Mouse (Mus musculus) frontal cortex, postnatal 25 days (tissue): Measurements from ENCODE around the gene Chst3.
"Not testable (repeated sequence)": the region's sequence is repeated elsewhere in the genome, so short reads cannot be mapped to it uniquely, and the experiment has no call there.

Experiments used
- DNase-seq, 2 experiments: peaks; one replicate each; pipeline ENCODE4 v3.0.0; 2022; ENCODE audit warnings: low spot score in 2 of 2

Chst3 gene

DNA sequence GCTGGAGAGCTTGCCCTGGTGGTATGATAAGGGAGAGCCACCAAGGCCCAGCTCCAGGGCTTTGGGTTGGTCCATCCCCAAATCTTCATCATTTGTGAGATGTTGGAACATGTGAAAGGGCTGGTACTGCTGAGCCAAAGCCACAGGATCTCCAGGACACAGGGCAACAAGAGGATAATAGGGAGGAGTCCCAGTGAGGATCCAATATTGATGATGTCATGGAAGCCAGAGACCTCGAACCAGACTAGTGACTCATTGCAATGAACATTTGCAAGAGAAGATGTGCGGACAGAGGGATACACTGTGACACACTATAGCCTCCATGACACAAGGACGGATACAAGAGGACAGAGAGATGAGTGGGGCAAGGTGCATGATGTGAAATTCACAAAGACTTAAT is 60.9 kb downstream of the Chst3 start:
- DNase-seq: no peak

DNA sequence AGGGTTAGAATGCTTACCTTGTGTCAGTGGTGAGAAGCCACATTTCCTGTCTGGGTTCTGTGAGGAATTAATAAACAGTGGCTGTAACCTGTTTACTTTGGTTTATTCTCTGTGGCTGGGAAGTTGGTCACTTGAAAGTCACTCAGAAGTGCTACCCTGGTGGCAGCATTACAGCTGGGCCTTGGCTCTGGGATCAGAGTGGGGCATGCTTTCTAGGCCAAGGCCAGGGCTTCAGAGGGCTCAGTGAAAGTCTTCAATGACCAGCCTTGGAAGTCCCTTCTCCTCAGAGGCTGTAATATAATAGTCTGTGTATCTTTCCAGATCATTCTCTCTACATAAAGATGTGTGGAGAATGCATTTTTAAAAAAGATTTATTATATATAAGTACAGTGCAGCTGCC is 63.0 kb downstream of the Chst3 start:
- DNase-seq: no peak

DNA sequence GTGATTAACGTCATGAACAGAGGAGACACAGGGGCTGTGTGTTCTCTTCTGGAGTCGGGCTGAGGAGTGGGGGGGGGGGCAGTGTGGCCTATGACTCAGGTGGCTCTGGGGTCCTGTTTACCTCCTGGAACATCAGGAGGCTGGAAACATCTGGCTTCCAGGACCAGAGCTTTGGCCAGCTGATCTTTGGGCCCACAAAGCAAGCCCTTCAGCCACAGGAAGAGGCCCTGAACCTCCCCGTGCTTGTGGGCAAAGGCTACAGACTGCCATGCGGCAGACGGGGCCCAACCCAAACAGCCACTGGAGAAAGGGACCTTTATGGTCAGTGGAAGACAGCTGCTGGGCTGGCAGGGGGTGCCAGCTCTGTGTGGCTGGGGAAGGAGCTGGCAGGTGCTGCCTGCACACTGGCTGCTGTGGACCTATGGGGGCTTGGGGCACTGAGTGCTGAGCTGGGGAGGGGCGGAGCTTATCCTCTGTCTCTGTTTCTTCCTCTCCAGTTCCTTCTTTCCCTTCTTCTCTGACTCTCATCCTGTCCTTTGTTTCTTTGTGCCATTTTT is 67.9 kb downstream of the Chst3 start:
- DNase-seq: no peak

DNA sequence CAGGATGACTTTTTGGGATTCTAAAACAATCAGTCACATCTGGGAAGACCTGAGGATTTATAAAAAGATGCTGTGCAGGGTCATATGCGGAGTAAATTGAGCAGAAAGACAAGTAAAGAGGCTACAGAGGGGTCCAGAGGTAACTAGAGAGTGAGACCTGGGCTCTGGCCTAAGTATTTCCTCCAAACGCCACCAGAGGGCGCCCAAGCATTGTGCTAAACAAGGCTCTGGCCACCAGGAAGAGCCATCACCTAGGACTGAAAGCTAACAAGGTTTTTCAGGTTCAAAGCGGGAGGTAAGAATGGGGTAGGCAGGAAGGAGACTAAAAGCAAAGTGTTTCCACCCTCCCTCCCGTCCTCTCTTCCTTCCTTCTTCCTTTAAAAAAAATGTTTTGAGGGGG is 71.0 kb downstream of the Chst3 start:
- peak; percentile 61 to 65 for DNase-seq

DNA sequence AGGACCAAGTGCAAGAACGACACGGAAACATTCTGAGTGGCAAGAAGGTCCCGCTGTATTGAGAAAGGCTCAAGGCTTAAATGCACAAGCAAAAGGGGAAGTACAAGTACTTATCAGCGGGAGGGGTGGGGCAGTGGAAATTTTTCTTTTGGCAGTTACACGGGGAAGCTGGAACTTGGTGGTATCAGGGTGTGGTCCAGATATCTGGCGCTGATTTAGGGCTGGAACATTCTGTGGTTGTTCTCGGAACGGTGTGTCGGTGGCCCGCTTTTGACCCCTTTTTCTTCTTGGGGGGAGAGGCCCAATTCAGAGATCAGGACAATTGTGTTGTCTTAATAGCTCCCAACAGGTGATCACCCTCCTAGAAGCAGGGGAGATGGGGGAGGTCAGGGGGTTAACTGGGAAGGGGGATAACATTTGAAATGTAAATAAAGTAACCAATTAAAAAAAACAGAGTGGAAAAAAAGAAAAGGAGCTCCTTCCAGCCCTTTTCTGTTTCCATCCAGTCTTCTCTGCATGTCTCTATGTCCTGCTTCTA is 71.5 kb downstream of the Chst3 start:
- not testable (repeated sequence) for DNase-seq

DNA sequence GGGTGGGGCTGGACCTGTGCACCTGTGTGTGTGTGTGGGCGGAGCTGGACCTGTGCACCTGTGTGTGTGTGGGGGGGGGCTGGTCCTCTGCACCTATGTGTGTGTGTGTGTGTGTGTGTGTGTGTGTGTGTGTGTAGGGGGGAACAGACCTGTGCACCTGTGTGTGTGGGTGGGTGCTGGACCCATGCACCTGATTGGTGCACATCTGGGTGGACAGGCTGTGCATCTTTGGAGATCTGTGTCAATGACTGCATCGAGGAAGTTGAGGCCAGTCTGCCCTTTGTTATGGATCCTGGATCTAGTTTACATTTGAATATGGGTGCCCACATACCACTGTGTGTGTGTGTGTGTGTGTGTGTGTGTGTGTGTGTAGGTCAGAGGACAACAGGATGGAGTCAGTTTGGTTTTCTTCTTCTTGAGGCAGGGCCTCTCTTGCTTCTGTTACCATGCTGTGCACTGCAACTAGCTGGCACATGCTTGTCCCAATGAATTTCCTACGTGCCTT is 77.4 kb downstream of the Chst3 start:
- DNase-seq: no peak

DNA sequence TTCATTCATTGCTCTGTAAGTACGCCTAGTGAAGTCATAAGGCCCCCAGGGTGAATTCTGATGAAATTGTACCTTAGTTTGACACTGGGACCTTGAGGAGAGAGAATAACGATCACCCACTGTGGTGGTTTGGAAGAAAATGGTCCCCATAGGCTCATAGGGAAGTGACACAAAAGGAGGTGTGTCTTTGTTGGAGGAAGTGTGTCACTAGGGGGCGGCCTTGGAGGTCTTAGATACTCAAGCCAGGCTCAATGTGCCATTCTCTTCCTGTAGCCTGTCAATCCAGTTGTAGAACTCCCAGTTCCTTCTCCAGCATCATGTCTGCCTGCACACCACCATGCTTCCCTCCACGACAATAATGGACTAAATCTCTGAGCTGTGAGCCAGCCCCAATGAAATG is 78.3 kb downstream of the Chst3 start:
- no peak for DNase-seq

DNA sequence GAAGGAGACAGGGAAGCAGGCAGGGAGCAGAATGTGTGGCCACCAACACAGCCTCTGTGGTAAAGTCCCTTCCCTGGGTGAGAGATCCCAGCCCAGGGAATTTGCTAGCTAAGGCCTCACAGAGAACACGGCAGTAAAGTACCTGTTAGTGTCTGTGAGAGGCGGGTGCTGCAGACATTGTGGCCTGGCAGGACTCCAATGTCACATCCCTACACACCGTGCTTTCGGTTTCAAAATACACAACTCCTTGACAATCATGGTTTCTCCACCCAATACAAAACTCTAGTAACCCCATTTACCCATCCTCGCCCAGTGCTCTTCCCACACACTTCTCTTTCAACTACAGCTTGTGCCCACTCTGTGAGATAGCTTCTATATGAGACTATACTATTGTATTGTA is 80.4 kb downstream of the Chst3 start:
- DNase-seq: no peak

DNA sequence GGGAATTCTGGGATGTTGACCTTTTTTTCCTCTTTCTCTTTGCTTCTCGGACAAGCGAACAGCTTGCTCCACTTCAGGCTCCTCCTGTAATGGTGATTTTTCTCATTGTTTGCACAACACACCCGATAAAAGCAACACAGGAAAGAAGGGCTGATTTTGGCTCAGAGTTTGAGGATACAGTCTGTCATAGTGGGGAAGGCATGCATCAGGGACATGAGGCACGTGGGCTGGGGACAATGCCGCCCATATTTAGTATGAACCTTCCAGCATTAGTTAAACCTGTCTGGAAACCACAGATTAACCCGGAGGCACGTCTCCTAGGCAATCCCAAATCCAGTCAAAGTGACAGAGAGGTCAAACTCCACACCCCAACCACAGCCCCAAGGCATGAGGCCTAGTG is 82.1 kb downstream of the Chst3 start:
- DNase-seq: no peak

DNA sequence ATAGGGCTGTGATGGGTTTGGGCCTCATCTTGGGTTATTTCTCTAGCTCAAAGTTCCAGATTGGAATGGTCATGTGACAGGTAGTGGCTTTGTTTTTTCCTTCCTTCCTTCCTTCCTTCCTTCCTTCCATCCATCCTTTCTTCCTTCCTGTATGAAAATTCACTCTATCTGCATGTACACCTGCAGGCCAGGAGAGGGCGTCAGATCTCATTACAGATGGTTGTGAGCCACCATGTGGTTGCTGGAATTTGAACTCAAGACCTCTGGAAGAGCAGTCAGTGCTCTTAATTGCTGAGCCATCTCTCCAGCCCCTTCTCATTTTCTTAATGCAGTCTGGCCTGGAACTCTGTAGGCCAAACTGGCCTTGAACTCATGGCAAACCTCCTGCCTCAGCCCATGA is 83.0 kb downstream of the Chst3 start:
- DNase-seq: not testable (repeated sequence)

DNA sequence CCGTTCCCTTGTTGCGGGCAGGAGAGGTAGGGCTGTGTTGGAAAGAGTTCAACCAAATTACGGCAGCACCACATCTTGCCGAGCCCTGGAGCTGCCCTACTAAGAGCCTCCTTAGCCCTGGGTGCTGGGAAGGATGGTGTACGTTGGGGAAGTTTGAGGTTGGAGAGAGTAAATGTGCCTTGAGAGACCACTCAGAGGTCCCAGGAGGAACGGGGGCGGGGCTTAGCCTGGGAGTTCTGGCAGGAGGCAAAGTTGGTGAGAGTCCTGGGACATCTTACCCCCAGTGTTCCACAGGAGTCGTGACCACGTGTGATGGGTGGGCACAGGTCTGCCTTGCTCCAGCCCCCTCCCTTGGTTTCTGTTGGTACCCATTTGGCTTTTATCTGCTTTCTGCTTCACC is 84.9 kb downstream of the Chst3 start:
- DNase-seq: no peak

DNA sequence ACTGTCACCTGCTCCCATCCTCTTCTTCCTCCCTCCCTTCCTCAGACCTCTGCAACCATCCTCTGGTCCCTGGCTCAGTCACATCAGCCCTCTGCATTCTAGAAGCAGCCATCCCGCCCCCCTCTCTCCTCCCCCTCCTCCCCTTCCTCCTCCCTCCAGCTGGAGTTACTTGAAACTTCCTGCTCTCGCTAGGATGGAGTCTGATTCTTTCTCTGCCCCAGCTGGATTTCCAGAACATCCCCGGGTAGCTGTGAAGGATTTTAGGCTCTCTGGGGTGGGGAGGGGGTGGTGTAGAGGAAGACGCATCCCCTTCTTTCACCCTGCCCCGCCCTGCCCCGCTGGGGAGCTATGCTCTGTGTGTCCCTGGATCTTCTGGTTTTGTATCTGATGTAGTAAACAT is 85.6 kb downstream of the Chst3 start:
- DNase-seq: no peak
